Mouse (Mus musculus) liver (tissue): ENCODE results near the gene Selenbp2.
"Not testable (repeated sequence)": the region's sequence is repeated elsewhere in the genome, so short reads cannot be mapped to it uniquely, and the experiment has no call there.

ENCODE experiments used
- DNase-seq: peaks from one replicate; pipeline ENCODE4 v3.0.0-alpha.2; 2020; ENCODE audit warnings: mixed read lengths

The Selenbp2 gene

DNA sequence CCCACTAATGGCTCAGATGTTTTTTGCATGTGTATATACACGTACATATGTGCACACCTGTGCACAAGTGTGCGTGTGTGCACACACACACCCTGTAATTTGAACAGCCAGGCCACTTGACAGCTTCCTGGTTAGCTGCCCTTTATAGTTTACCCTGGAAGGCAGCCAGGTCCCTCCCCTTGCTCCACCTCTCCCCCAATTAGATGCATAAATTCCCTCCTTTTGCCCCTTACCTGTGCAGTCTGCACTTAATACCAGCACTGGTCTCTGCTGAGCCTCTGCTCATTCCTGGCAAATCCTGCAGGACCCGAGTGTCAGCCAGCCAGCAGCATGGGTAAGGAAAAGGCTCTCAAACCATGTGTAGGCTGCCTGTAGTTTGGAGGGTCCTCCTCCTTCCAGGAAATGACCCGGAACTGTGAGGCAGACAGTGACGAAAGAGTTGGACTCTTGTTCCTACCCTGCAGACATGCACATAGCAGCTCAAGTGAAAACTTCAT, at the start of gene Selenbp2:
TSS of gene Selenbp2 (plus strand) at position 228 of the 497 bp plus-strand sequence.
- no peak for DNase-seq

DNA sequence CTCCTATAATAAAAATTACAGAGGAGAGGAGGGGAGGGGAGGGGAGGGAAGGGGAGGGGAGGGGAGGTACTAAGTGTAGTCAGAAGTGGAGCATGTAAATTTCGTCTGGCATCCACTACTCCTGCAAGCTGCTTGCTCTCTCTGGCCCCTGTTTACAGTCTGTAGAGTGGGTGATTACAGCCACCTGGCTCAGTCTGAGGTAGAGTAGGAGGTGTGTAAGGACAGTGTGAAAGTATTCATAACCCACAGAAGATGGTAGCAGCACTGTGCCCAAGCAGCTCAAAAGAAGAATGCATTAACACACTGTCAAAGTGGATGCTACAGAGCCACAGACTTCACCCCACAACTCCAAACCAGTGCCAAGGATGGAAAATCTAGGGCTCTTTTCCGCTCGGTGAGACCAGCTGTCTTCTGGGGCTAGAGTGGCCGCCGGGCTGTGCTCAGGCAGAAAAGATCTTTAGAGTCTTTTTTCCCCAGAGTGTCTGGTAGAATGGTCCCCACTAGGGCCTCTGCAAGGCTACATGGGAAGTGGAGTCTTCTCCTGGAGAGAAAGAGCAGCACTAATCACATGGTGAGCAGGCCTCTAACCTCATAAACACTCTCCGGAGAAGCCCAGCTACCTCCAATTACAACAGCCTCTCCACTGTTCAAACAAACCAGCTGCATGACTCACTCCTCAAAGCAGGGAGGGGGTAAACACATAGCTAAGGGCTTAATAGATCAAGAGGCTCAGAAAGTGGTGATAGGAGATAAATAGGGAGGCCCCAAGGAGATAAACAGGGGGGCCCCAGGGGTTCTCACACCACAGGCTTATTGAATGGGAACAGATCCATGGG, 44.4 kb upstream of the Selenbp2 start:
- DNase-seq = peak; percentile 54

DNA sequence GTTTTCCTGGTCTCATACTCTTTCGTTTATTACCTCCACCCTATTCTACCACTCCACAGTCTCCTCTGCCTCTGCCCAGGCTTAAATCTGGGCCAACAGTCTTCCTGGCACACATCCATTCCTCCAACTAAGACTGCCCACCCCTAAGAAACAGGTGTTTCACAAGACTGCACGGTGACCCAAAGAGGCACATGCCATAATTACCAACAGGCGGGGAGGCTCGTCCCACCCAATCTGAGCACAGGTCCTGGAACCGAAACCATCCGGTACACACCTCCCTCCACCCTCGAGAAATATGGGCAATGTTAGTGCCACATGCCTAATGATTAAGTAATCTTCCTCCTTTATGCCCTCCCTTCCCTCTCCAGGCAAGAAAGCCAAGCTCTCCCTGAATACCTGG, 42.9 kb upstream of the Selenbp2 start:
- DNase-seq = no peak

DNA sequence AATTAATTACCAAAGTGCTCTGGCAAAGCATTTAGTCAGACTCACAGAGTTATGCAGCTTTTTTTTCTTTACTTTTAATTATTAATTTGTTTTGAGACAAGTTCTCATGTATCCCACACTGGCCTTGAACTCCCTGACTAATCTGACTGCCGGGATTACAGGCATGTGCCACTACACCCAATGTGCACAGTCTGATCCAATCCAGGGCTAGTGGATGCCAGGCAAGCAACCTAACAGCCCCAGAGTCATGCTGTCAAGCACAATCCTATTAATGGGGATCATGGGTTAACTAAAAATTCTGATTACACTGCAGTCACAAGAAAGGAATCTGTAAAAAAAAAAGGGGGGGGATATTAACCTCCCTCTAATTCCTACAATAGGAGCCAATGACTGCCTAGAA, 39.4 kb upstream of the Selenbp2 start:
- DNase-seq = not testable (repeated sequence)

DNA sequence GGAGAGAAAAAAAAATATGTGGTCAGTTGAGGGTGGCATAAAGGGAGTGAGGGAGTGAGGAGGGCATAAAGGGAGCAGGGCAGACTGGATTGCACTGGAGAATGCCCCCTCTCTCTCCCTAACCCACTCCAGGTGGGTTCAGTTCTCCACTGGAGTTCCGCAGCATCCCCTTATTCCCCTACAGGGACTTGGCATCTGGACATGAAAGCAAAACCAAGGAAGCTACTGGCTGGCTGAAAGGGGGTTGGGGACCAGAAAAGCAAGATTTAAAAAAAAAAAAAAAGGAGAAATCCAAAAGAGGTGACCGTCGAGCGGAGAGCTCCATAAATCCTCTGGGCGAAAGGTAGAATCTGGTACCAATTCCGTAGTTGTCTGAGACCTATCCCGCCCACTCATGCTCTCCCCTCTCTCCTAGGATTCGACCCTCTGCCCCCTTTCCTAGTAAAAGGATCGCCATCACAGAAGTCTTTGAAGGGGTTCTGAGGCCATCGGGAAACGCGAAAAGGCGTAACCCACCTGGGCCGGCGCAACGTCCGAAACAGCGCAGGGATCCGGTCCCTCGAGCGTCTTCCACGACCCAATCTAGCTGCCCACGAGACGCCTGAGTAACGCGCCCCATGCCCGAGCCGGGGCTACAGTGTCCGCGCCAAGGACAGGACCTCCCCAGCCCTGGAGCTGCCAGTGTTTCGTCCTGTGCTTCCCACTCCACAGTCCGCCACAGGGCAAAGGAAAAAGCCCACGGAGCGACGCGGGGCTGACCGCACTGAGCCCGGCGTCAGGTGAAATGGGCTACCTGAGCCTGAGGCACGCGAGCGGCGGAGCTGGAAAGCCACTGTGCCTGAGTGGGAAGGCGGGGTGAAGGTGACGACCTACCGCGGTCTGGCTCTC, 35.3 kb upstream of the Selenbp2 start:
- DNase-seq = not testable (repeated sequence)

DNA sequence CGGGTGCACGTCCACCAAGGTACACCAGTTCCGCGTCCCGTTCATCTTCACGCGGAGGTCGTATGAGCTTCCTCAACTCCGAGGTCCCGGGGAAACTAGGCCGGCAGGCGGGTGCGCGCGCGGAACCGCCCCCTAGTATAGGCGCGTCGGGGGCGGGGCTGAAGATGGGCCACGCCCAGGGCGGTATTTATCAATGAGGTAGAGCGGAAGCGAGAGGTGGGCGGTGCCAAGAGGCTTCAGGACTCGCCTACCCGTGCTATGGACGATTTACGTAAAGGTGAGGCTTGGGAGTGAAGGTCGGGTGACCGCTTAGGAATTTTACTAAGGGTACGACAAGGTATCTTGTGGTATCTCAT, 34.6 kb upstream of the Selenbp2 start, which contains the start of gene Tuft1:
TSS of gene Tuft1 (minus strand) at position 133 of the 356 bp plus-strand sequence.
- DNase-seq = not testable (repeated sequence)

DNA sequence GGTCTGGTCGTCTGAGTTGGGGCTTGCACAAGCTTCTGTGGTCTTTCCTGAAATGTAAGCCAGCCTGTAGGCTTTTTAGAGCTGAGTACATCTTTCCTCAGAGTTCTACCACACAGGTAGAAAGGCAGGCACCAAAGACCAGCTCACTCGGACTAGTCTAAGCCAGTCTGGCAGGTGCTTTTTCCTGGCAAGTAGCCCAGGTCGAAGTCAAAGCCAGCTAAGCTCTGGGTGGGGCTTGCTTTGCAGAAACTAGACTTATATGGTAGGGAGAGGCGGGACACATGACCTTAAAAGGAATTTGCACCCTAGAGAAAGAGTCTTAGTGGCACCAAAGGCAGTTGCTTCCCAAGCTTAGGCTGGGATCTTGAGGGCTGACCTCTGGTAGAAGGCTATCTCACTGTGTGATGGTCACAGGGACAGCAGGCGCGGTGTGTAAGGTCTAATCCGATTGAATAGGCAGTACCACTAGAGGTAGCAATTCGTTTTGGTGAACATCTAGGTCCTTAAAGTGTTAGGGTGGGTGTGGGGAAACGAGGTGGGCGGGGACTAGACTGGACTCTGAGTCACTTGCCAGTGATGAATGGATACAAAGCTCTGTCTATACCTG, 34.1 kb upstream of the Selenbp2 start:
- DNase-seq = peak; percentile 41

DNA sequence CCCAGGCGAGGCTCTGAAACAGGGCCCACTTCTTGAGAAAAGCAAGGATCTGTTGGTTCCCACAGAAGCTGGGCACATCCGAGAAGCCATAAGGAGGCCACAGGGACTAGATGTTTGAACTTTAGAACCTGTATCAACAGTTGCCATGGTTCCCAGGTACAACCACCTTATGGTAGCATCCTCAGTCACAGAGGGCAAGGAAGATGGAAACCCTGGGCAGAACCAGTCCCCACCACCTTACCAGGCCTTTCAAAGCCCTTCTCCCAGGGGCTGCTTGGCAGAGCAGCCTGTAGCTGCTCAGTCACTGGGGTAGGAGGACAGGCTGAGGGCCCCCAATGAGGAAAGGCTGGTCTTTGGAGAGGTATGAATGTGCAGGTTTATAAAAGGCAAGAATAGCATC, 32.5 kb upstream of the Selenbp2 start:
- not testable (repeated sequence) for DNase-seq

DNA sequence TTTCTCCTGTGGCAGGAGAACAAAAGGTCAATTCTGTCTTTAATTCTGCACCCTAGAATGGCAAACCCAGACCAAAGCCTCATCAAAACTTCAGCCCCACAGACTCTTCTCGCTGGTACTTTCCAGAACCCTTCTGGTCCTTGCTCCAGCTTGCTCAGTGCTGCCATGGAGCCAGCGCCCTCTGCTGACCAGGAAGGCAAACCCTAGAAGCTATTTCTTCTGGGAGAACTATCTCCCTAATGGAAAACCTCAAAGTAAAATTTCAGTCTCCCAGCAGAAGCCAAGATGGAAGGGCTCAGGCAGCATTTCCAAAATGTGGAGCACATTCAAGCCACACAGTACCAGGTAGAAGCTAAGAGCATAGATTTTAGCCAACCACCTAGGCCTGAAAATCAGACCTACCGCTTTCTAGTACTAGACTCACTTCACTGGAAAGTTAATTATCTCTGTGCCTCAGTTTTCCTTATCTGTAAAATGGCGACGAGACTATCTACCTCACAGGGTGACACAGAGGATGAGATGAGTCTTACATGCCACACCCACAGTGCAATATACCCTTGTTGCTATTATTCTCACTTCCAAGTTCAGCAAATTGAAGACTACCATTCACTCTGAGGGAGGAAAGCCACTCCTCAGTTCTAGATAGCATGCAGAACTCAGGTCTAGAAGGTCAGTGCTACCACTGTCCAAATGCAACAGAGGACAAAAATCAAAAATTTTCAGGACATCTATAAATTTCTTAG, 28.1 kb upstream of the Selenbp2 start:
- not testable (repeated sequence) for DNase-seq

DNA sequence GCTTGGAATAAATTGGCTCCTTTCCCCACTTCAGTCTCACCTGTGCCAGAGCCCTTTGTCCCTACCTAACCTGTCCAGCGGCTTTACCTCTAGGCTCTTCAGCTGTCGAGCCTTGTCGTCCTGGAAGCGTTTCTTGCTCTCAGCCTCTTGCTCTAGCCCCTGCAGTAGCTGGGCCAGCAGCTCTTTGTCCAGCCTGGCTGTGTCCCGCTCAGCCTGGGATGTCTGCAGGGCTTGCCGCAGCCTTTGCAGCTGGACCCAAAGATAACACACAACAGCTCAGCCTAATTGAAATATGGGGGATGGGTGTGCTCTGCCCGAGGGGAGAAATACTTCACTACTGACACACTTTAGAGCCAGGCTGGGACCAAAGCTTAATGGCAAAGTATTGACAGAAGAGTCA, 27.5 kb upstream of the Selenbp2 start:
- DNase-seq = peak; percentile 50

DNA sequence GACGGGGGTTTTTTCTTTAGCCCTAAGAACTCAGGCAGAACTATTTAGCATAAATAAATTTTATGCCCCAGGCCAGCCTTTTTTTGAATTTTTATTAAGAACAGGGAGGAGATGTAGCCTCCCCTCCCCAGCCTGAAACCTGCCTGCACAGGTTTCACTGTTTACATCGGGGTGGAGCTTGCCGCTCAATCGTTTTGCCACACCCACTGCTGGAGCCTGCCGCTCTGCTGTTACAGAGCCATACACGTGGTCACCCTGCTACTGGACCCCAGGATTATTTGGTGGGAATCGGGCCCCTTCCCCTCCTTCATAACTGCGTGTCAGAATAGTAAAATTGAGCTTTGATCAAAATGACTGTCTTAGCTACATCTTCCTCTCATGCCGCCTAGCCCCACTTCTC, 18.3 kb upstream of the Selenbp2 start:
- DNase-seq = peak; percentile 54

DNA sequence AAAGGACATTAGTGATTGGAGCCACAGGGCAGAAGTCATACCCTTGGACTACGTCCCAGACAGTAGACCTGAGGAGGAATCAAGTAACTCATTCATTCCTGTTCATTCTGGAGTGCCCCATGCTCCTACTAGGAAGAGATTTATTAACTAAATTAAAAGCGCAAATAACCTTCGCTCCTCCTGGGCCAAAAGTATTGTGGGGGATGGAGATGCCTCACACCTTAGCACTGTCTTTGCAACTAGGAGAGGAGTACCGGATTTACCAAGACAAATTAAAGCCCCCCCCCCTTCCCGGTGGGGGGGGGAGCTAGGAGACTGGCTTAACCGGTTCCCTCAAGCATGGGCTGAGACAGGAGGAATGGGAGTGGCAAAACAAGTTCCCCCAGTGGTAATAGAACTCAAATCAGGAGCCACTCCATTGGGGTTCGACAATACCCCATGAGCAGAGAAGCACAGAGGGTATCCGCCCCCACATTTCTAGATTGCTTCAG, 14.0 kb upstream of the Selenbp2 start:
- no peak for DNase-seq

DNA sequence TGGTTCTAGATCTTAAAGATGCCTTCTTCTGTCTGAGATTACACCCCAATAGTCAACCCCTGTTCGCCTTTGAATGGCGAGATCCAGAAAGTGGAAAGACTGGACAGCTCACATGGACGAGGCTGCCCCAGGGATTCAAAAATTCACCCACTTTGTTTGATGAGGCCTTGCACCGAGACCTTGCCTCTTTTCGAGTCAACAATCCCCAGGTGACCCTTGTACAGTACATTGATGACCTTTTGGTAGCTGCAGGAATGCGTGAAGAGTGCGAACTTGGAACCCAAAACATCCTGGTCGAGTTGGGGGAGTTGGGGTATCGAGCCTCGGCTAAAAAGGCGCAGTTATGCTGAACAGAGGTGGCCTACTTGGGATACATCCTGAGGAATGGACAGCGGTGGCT, 13.3 kb upstream of the Selenbp2 start:
- DNase-seq = not testable (repeated sequence)

DNA sequence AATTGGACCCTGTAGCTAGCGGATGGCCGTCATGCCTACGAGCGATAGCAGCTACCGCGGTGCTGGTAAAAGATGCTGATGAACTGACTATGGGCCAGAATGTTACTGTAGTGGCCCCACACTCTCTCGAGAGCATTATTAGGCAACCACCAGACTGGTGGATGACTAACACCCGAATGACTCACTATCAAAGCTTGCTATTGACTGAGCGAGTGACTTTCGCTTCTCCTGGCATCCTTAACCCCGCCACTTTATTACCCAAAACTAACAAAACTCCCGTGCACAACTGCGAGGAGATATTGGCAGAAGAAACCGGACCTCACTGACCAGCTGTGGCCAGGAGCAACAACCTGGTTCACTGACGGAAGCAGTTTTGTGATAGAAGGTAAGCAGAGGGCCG, 12.6 kb upstream of the Selenbp2 start:
- no peak for DNase-seq

DNA sequence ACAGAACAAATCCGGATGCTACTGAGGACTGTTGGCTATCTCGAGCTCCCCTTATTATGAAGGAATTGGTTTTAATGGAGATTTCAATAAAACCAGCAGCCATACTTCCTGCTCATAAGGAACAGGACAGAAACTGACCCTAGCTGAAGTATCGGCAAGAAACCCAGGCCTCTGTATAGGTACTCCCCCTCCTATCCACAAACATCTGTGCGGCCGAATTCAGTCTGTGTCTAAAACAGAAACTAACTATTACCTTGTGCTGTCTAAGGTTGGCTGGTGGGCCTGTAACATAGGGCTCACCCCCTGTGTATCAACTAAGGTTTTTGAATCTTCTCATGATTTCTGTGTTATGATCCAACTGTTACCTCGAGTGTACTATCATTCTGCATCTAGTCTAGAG, 9.7 kb upstream of the Selenbp2 start:
- no peak for DNase-seq

DNA sequence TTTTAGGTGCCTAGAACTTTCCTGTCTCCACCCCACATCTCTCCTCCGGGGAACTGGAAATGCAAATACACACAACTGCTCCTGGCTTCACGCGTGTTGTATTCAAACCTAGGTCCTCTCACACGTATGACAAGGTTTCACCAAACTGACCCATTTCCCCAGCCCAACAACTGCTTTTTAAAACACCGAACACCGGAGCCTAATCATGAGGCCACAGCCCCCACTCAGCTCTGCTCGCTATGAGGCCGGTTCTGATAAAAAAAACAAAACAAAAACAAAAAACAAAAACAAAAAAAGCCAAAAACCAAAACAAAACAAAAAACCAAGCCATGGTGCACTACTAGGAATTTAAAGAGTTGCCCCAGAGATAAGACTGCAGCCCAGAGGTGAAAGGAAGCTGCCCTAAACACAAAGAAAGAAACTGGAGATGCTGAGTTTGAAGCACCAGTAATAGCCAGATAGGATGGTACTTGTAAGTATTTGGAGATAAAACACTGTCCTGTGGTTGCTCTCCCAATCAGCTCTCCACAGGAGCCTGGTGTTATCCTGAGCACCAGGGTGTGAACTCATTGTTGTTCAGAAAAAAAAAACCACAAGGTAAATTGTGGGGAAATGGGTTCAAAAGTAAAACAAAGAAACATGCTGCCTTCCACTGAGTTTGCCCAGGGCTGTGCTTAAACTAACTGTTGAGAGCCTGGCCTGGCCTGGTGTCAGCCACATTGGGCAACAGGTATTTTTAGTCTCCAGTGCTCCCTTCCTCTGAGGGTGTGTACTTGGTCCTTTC, 7.2 kb upstream of the Selenbp2 start:
- DNase-seq = not testable (repeated sequence)

DNA sequence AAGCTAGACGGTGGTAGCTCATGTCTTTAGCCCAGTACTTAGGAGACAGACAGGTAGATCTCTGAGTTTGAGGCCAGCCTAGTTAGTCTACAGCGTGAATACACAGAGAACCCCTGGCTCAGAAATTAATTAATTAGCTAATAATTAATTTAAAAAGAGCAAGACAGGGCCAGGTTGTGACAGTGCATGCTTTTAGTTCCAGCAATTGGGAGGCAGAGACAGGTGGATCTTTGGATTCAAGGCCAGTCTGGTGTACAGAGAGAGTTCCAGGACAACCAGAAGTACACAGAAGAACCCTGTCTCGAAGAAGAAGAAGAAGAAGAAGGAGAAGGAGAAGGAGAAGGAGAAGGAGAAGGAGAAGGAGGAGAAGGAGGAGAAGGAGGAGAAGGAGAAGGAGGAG, 4.7 kb upstream of the Selenbp2 start:
- not testable (repeated sequence) for DNase-seq

DNA sequence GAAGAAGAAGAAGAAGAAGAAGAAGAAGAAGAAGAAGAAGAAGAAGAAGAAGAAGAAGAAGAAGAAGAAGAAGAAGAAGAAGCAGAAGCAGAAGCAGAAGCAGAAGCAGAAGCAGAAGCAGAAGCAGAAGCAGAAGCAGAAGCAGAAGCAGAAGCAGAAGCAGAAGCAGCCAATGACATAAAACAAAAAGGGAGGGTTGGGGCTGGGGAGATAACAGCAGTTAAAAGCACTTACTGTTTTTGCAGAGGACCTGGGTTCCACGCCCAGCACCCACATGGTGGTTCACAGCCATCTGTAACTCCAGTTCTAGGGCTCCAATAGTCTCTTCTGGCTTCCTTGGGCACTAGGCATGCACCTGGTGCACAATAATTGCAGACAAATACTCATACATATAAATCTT, 4.2 kb upstream of the Selenbp2 start:
- DNase-seq = not testable (repeated sequence)

DNA sequence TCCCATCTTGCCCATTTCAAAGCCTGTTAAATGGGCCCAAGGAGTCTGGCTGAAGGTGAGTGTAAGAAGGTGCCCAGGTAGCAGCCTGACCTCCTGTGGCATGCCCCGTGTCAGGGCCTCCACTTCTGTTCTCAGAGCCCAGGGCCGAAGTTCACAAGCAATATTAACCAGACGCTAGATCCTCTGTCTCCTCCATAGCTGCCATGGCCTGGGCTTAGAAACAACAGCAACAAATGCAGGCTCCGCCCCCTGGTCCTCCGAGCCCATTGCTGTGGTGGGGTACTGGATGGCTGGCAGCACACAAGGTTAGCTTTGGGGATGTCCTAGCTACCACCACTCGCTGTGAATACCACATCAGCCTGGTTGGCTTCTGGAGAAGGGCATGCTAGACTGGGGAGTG, 3.2 kb upstream of the Selenbp2 start:
- not testable (repeated sequence) for DNase-seq

DNA sequence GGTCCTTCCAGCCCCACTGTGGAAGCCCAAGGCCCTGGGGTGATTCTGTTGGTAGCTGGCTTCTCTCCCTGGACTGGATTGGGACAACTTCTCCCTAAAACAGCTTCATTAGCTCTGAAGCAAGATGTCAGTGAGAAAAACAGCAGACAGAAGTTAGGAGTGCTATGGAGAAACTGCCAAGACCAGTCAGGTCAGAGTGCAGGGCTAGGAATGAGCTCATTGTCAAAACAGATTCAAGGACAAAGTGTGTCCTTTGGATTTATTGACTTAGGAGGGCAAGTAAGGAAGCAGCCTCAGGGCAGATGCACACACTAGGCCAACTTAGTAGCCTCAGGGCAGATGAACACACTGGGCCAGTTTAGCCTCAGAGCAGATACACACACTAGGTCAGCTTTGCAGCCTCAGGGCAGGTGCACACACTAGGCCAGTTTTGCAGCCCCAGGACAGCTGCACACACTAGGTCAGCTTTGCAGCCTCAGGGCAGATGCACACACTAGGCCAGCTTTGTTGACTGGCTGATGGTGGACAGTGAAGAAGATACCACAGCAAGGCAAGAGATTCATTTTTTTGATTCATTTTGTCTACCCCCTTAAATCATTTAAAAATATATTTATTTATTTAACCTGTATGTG, 2.6 kb upstream of the Selenbp2 start:
- DNase-seq = no peak

DNA sequence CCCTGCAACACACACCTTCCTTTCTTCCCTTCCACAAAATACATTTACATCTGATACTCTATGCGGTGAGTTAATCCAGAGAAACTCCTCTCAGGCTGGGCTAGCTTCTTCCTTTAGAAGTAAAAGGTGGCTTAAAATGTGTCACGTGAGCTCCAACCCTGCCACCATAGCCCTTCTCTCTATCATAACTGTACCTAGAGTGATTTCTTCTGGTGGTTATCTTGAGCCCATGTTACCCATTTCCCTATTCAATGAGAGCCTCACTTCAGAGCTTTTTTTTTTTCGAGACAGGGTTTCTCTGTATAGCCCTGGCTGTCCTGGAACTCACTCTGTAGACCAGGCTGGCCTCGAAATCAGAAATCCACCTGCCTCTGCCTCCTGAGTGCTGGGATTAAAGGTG, 1.7 kb upstream of the Selenbp2 start:
- DNase-seq = not testable (repeated sequence)
